Mouse (Mus musculus) forebrain, embryonic 12.5 days (tissue): Measurements from ENCODE around the gene Plekhg2. TPM values are rescaled to one million over a fixed set of nuclear protein-coding genes. Genes with fewer than 3 reads are reported as not detected.

ENCODE experiments used
- ATAC-seq: fragments of 200-750 bp; cut with Nextera tagmentation; 2 replicates; pipeline ENCODE4 v1.8.0; 2017; ENCODE audit warnings: moderate TSS enrichment; ENCODE audit not compliant: low FRiP score
- H3K27ac ChIP-seq: fragments of 300-500 bp; sonication (generic); 2 replicates; pipeline ENCODE4 v1.5.1; 2016; ENCODE audit warnings: mild to moderate bottlenecking
- H3K27me3 ChIP-seq: fragments of 300-500 bp; sonication (generic); 2 replicates; pipeline ENCODE4 v1.6.1; 2016; ENCODE audit warnings: mild to moderate bottlenecking
- H3K36me3 ChIP-seq: fragments of 300-500 bp; sonication (generic); replicated peaks from 2 replicates; pipeline ENCODE4 v1.6.1; 2016; ENCODE audit warnings: mild to moderate bottlenecking
- H3K4me1 ChIP-seq: fragments of 300-500 bp; sonication (generic); 2 replicates; pipeline ENCODE4 v1.6.1; 2016
- H3K4me2 ChIP-seq: fragments of 300-500 bp; sonication (generic); 2 replicates; pipeline ENCODE4 v1.6.1; 2016; ENCODE audit warnings: mild to moderate bottlenecking, moderate library complexity
- H3K4me3 ChIP-seq: fragments of 300-500 bp; sonication (generic); replicated peaks from 2 replicates; pipeline ENCODE4 v1.5.1; 2016; ENCODE audit warnings: mild to moderate bottlenecking
- H3K9ac ChIP-seq: fragments of 300-500 bp; sonication (generic); 2 replicates; pipeline ENCODE4 v1.6.1; 2016; ENCODE audit warnings: mild to moderate bottlenecking
- H3K9me3 ChIP-seq: fragments of 300-500 bp; sonication (generic); 2 replicates; pipeline ENCODE4 v1.6.1; 2016
- WGBS: fragments of 180-500 bp; shearing (Covaris S2); methylation state at CpG from one replicate; pipeline ENCODE4 v1.1.7; 2016; 5-methylcytosine and 5-hydroxymethylcytosine counted together
- polyA plus RNA-seq: library from polyadenylated mRNA; unstranded; fragments of >200 nt; fragmentation: Nextera tagmentation; extraction: Ambion mirVana; gene quantifications from 2 replicates; pipeline ENCODE4 v1.2.1, GENCODE M21; 2016

Plekhg2 gene
- polyA plus RNA-seq, 1 experiment from 2014 or later, result 67.0 TPM

DNA sequence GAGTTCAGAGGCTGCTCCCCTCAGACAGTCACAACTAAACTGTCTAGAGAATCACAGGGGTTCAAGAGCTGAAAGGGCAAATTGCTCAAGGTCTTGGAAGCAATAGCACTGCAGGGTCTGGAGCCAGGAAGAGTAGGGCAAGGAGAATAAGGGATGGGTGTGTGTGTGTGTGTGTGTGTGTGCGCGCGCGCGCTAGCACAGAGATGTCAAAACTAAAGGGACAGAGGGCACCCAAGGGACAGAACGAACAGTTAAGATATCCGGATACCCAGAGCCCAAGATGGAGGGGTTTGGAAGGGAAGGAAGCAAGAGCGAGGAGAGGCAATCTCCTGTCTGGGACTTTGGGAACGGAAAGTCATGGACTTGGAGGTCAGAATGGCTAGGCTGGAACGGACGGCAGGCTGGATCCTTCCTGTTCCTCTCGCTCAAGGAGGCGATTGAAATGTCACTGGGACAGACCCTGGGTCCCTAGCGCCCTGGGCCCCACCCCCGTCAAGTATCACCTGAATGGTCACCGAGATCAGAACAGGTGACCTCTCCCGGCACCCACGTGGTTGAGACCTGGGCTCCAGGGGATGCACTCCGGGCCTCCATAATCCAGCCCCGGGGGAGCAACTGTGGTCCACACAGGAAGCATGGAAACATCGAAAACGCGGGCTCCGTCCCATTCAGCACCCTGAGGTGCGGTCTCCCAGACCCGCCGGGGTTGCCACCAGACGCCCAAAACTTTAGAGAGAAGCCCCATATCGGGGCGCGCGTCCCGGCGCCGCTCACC is 61.1 kb downstream of the Plekhg2 start:
- WGBS, result 7% methylated on average over 33 of the region's 35 CpGs

DNA sequence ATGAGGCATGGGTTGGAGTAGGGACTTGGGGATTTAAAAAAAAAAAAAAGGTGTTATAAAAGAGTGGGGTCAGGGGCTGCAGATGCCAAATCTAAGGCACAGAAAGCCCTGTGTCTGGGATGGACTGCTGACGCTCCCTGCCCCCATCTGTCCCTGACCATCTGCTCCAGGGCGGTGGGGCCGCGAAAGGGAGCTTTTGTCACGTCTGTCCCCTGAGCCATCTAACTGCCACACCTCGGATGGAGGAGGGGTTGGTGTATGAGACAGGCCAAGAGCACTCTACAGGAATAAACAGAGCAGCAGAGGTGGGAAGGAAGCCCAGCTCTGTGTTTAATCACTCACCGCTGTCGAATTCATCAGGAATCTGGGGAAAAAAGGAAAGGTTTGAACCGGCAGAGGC is 62.7 kb downstream of the Plekhg2 start:
- Histone ChIP-seq H3K4me3 (no peak overlapping the region), H3K36me3 (peaks cover 63% of the 10 kb centered on the region), H3K27ac (peak overlapping the region; percentile 47), H3K9me3 (no peaks in the 10 kb centered on the region), H3K4me2 (0 out of 2 replicates have a peak overlapping the region, but pooled peaks have one; percentile 89), H3K27me3 (no peaks in the 10 kb centered on the region), H3K4me1 (peaks cover 36% of the 10 kb centered on the region), H3K9ac (no peak overlapping the region)
- 72% methylated on average over 9 of the region's 9 CpGs for WGBS
- ATAC-seq, result 0 out of 2 replicates have a peak, but pooled peaks have one; percentile 30

More for the DNA sequence above, 61.1 kb downstream of the Plekhg2 start:
- H3K4me3 ChIP-seq, result peak overlapping the region; percentile 93
- H3K27me3 ChIP-seq, result no peaks in the 10 kb centered on the region
- peaks cover 36% of the 10 kb centered on the region for H3K4me1 ChIP-seq
- no peaks in the 10 kb centered on the region for H3K9me3 ChIP-seq
- H3K36me3 ChIP-seq, result peaks cover 63% of the 10 kb centered on the region
- ATAC-seq, result peak; percentile 45
- H3K4me2 ChIP-seq, result peak overlapping the region; percentile 89
- H3K27ac ChIP-seq, result peak overlapping the region; percentile 60; the same call in 1 of the 2 replicates
- peak overlapping the region; percentile 94 for H3K9ac ChIP-seq

Other genes with a start within 250 kb of the Plekhg2 start
- gene 9530053A07Rik, start 243.1 kb downstream of the Plekhg2 start, polyA plus RNA-seq, result 0.12 and 0.17 TPM in 2 replicates
- 147 and 151 TPM in 2 replicates for gene Fbl, start 202.9 kb downstream of the Plekhg2 start, polyA plus RNA-seq
- gene Dyrk1b, start 193.1 kb downstream of the Plekhg2 start, polyA plus RNA-seq, result 16.9 and 17.4 TPM in 2 replicates
- 3.8 and 7.1 TPM in 2 replicates for gene Eid2, start 104.7 kb downstream of the Plekhg2 start, polyA plus RNA-seq
- 24.1 and 27.8 TPM in 2 replicates for gene Eid2b, start 94.9 kb downstream of the Plekhg2 start, polyA plus RNA-seq
- gene Selenov, start 81.4 kb downstream of the Plekhg2 start, polyA plus RNA-seq, result 0.41 and 0.94 TPM in 2 replicates
- gene Dll3, start 70.4 kb downstream of the Plekhg2 start, polyA plus RNA-seq, result 42.9 and 43.5 TPM in 2 replicates
- 189 and 196 TPM in 2 replicates for gene Timm50, start 60.5 kb downstream of the Plekhg2 start, polyA plus RNA-seq
- 106 and 117 TPM in 2 replicates for gene Supt5, start 33.9 kb downstream of the Plekhg2 start, polyA plus RNA-seq
- gene Rps16, start 21.9 kb downstream of the Plekhg2 start, polyA plus RNA-seq, result 594 and 628 TPM in 2 replicates
- 5.1 and 5.5 TPM in 2 replicates for gene Zfp36, start 7.7 kb upstream of the Plekhg2 start, polyA plus RNA-seq
- gene Med29, start 20.1 kb upstream of the Plekhg2 start, polyA plus RNA-seq, result 43.1 and 43.6 TPM in 2 replicates
- gene Paf1, start 20.4 kb upstream of the Plekhg2 start, polyA plus RNA-seq, result 84.6 and 86.2 TPM in 2 replicates
- gene Gmfg, start 64.8 kb upstream of the Plekhg2 start, polyA plus RNA-seq, result 3.4 and 4.5 TPM in 2 replicates
- gene Lrfn1, start 79.4 kb upstream of the Plekhg2 start, polyA plus RNA-seq, result 6.7 and 8.8 TPM in 2 replicates
- not detected in 2 replicates for gene Ifnl2, start 137.9 kb upstream of the Plekhg2 start, polyA plus RNA-seq
- not detected in 2 replicates for gene Ifnl3, start 150.2 kb upstream of the Plekhg2 start, polyA plus RNA-seq
- gene Sycn, start 168.3 kb upstream of the Plekhg2 start, polyA plus RNA-seq, result not detected in 2 replicates
- gene Nccrp1, start 174.7 kb upstream of the Plekhg2 start, polyA plus RNA-seq, result not detected in 2 replicates
- 35.6 and 37.6 TPM in 2 replicates for gene Samd4b, start 225.5 kb upstream of the Plekhg2 start, polyA plus RNA-seq
- gene Pak4, start 225.6 kb upstream of the Plekhg2 start, polyA plus RNA-seq, result 41.0 and 43.9 TPM in 2 replicates